Mouse (Mus musculus): ENCODE measurements around the gene Gse1.

GRCm38 (mm10) chr8:120310063-120310462 lies 81.8 kb downstream of the Gse1 start:
- TF ChIP-seq CTCF (IDR thresholded peaks at IDR 0.05; ENCODE audit: control insufficient read depth, insufficient read depth, low read length) = no peak
- TF ChIP-seq POLR2A (IDR thresholded peaks at IDR 0.05; ENCODE audit: borderline replicate concordance, control insufficient read depth, low read depth, low read length) = no peak
